Mouse (Mus musculus) embryonic facial prominence, embryonic 13.5 days (tissue): Measurements from ENCODE around the gene Gm13757. TPM values are rescaled to one million over a fixed set of nuclear protein-coding genes. Genes with fewer than 3 reads are reported as not detected.
"Not testable (repeated sequence)": the region's sequence is repeated elsewhere in the genome, so short reads cannot be mapped to it uniquely, and the experiment has no call there.

ENCODE experiments used
- ATAC-seq: fragments of 200-750 bp; cut with Nextera tagmentation; 2 replicates; pipeline ENCODE4 v1.8.0; 2017; ENCODE audit warnings: low read depth; ENCODE audit not compliant: insufficient number of reproducible peaks, insufficient read depth, low FRiP score, low TSS enrichment
- H3K27ac ChIP-seq: fragments of 300-500 bp; sonication (generic); 2 replicates; pipeline ENCODE4 v1.5.1; 2015; ENCODE audit warnings: moderate library complexity, mild to moderate bottlenecking, inconsistent platforms
- H3K27me3 ChIP-seq: fragments of 300-500 bp; sonication (generic); 2 replicates; pipeline ENCODE4 v1.6.1; 2015; ENCODE audit warnings: mild to moderate bottlenecking, inconsistent platforms
- H3K36me3 ChIP-seq: fragments of 300-500 bp; sonication (generic); 2 replicates; pipeline ENCODE4 v1.6.1; 2015; ENCODE audit warnings: mild to moderate bottlenecking, inconsistent platforms
- H3K4me1 ChIP-seq: fragments of 300-500 bp; sonication (generic); 2 replicates; pipeline ENCODE4 v1.6.1; 2015; ENCODE audit warnings: inconsistent platforms
- H3K4me2 ChIP-seq: fragments of 300-500 bp; sonication (generic); 2 replicates; pipeline ENCODE4 v1.6.1; 2015; ENCODE audit warnings: moderate library complexity, mild to moderate bottlenecking, inconsistent platforms
- H3K4me3 ChIP-seq: fragments of 300-500 bp; sonication (generic); 2 replicates; pipeline ENCODE4 v1.5.1; 2015; ENCODE audit warnings: mild to moderate bottlenecking, inconsistent platforms
- H3K9ac ChIP-seq: fragments of 300-500 bp; sonication (generic); 2 replicates; pipeline ENCODE4 v1.6.1; 2015; ENCODE audit warnings: mild to moderate bottlenecking, inconsistent platforms
- H3K9me3 ChIP-seq: fragments of 300-500 bp; sonication (generic); 2 replicates; pipeline ENCODE4 v1.6.1; 2016; ENCODE audit warnings: inconsistent platforms
- WGBS: fragments of 180-500 bp; shearing (Covaris S2); methylation state at CpG from one replicate; pipeline ENCODE4 v1.1.7; 2015; ENCODE audit warnings: mixed read lengths; 5-methylcytosine and 5-hydroxymethylcytosine counted together
- polyA plus RNA-seq: library from polyadenylated mRNA; unstranded; fragments of >200 nt; fragmentation: Nextera tagmentation; extraction: Ambion mirVana; gene quantifications from 2 replicates; pipeline ENCODE4 v1.2.1, GENCODE M21; 2015

Gene Gm13757
- not detected in 2 replicates for polyA plus RNA-seq

DNA sequence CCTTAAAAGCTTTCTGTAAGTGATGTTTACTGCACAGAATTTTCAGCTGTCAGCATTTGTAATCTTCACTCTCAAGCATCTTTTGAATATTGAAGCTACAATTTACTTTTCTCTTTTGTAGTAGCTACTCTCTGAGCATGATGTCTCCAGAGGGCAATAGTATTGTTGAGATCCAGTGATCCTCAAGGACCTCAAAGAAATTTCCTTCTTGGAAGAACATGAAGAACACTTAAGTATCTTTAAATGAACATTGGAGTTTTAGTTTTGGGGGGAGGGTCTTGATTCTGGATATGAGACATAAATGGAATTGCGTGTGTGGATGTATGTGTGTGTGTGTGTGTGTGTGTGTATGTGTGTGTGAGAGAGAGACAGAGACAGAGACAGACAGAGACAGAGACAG is at the start of gene Gm13757:
Gm13757 (minus strand) TSS at position 101 of the 400 bp plus-strand sequence.
- Histone ChIP-seq H3K36me3 (no peaks in the 10 kb centered on the region), H3K27ac (no peak within 1 kb of the TSS)

GRCm38 (mm10) chr2:88493020-88493419 is 44.1 kb upstream of the Gm13757 start, which contains the start of gene Olfr1185-ps1:
Olfr1185-ps1 (plus strand) TSS chr2:88493320.
- Histone ChIP-seq H3K27ac (no peak within 1 kb of the TSS), H3K4me2 (no peak within 1 kb of the TSS), H3K36me3 (no peaks in the 10 kb centered on the region), H3K9ac (no peak within 1 kb of the TSS), H3K27me3 (no peaks in the 10 kb centered on the region), H3K9me3 (no peaks in the 10 kb centered on the region), H3K4me3 (no peak within 1 kb of the TSS), H3K4me1 (no peaks in the 10 kb centered on the region)
- no peak for ATAC-seq
- 71% methylated on average over 2 of the region's 2 CpGs for WGBS

More for the DNA sequence above, at the start of gene Gm13757:
- Histone ChIP-seq H3K9me3 (no peaks in the 10 kb centered on the region), H3K4me1 (no peaks in the 10 kb centered on the region), H3K27me3 (no peaks in the 10 kb centered on the region), H3K4me2 (no peak within 1 kb of the TSS), H3K9ac (no peak within 1 kb of the TSS), H3K4me3 (no peak within 1 kb of the TSS)
- ATAC-seq = no peak
- 81% methylated on average over 1 of the region's 1 CpGs for WGBS

DNA sequence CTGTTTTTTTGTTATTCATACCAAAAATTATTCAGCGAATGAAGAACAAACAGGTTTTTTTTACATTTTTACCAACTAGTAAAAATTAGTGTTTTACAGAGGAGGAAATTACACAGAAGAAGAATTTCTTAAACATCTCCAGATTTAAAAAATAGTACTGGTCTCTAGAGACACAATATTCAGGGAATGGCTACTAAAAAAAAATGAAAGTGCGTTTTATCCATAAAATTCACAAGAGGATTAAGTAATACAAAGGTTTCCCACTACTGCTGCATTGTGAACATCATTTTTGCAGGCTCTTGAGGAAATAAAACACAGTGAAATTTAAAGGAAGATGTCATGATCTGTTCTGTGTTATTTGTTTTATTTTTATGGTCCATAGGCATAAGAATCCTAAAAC is 34.4 kb upstream of the Gm13757 start, which contains the start of gene Olfr1184:
Olfr1184 (plus strand) TSS at position 301 of the 400 bp plus-strand sequence.
- no peak for ATAC-seq
- Histone ChIP-seq H3K4me2 (no peak within 1 kb of the TSS), H3K9ac (no peak within 1 kb of the TSS), H3K27me3 (no peaks in the 10 kb centered on the region), H3K36me3 (no peaks in the 10 kb centered on the region), H3K9me3 (no peaks in the 10 kb centered on the region), H3K4me1 (no peaks in the 10 kb centered on the region), H3K4me3 (no peak within 1 kb of the TSS), H3K27ac (no peak within 1 kb of the TSS)
- WGBS = 85% methylated on average over 2 of the region's 2 CpGs

GRCm38 (mm10) chr2:88454567-88454966 is 5.6 kb upstream of the Gm13757 start, which contains the start of gene Olfr1183:
Olfr1183 (plus strand) TSS chr2:88454867.
- not testable (repeated sequence) for ATAC-seq, H3K4me3 ChIP-seq, H3K9me3 ChIP-seq, H3K27me3 ChIP-seq, H3K4me1 ChIP-seq, H3K36me3 ChIP-seq, H3K9ac ChIP-seq, H3K27ac ChIP-seq, H3K4me2 ChIP-seq
- 74% methylated on average over 1 of the region's 1 CpGs for WGBS

- Histone ChIP-seq H3K9me3 (no peaks in the 10 kb centered on the region), H3K4me1 (no peaks in the 10 kb centered on the region), H3K4me2 (no peak within 1 kb of the TSS), H3K27me3 (no peaks in the 10 kb centered on the region), H3K36me3 (no peaks in the 10 kb centered on the region), H3K27ac (no peak within 1 kb of the TSS), H3K4me3 (no peak within 1 kb of the TSS), H3K9ac (no peak within 1 kb of the TSS)
- 89% methylated on average over 1 of the region's 1 CpGs for WGBS
- ATAC-seq = no peak
Measured at GRCm38 (mm10) chr2:88426071-88426470, 22.9 kb downstream of the Gm13757 start, which contains the start of gene Olfr1181. Olfr1181 (minus strand) TSS chr2:88426171.

GRCm38 (mm10) chr2:88419051-88419450 is 29.9 kb downstream of the Gm13757 start, which contains the start of gene Olfr1180:
Olfr1180 (minus strand) TSS chr2:88419151.
- no peak for ATAC-seq
- H3K4me3 ChIP-seq = no peak within 1 kb of the TSS
- no peak within 1 kb of the TSS for H3K27ac ChIP-seq
- WGBS = 76% methylated on average over 2 of the region's 2 CpGs
- H3K4me1 ChIP-seq = no peaks in the 10 kb centered on the region
- H3K9ac ChIP-seq = no peak within 1 kb of the TSS
- H3K27me3 ChIP-seq = no peaks in the 10 kb centered on the region
- no peak within 1 kb of the TSS for H3K4me2 ChIP-seq
- no peaks in the 10 kb centered on the region for H3K9me3 ChIP-seq
- no peaks in the 10 kb centered on the region for H3K36me3 ChIP-seq

DNA sequence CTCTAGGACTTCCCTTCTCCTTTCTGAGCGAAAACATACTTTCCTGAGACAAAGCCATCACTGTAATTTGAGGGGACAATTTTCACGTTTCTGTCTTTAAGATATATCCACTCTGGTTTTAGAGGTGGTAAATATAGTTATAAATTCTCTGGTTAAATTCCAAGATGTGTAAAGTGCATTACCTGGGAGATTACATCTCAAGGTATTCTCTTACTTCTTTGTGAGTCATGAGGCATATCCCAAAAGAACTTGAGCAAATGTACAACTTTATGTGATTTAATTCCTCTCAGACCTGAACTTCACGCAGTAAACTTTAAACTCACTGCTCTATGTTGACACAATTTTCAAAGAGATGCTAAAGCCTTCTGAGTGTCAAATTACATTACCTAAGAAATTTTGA is 42.6 kb downstream of the Gm13757 start, which contains the start of gene Olfr1179:
Olfr1179 (minus strand) TSS at position 101 of the 400 bp plus-strand sequence.
- 72% methylated on average over 3 of the region's 3 CpGs for WGBS
- Histone ChIP-seq H3K9me3 (no peaks in the 10 kb centered on the region), H3K4me3 (no peak within 1 kb of the TSS), H3K27ac (no peak within 1 kb of the TSS), H3K36me3 (no peaks in the 10 kb centered on the region), H3K4me1 (no peaks in the 10 kb centered on the region), H3K27me3 (no peaks in the 10 kb centered on the region), H3K9ac (no peak within 1 kb of the TSS), H3K4me2 (no peak within 1 kb of the TSS)
- ATAC-seq = no peak

Other genes with a start within 250 kb of the Gm13757 start
- not detected in 2 replicates for gene Olfr1170, start 220.8 kb downstream of the Gm13757 start, polyA plus RNA-seq
- gene Olfr1173, start 169.3 kb downstream of the Gm13757 start, polyA plus RNA-seq = 0.06 TPM in 1 of 2 replicates, not detected in the other
- not detected in 2 replicates for gene Olfr1174-ps, start 134.0 kb downstream of the Gm13757 start, polyA plus RNA-seq
- gene Olfr1175-ps, start 121.9 kb downstream of the Gm13757 start, polyA plus RNA-seq = not detected in 2 replicates
- not detected in 2 replicates for gene Olfr1176, start 112.4 kb downstream of the Gm13757 start, polyA plus RNA-seq
- gene Olfr1177-ps, start 102.6 kb downstream of the Gm13757 start, polyA plus RNA-seq = not detected in 2 replicates
- not detected in 2 replicates for gene Olfr1178, start 62.1 kb downstream of the Gm13757 start, polyA plus RNA-seq
- gene Olfr1179, start 42.7 kb downstream of the Gm13757 start, polyA plus RNA-seq = not detected in 2 replicates
- gene Olfr1180, start 30.0 kb downstream of the Gm13757 start, polyA plus RNA-seq = not detected in 2 replicates
- not detected in 2 replicates for gene Olfr1181, start 23.0 kb downstream of the Gm13757 start, polyA plus RNA-seq
- gene Olfr1183, start 5.7 kb upstream of the Gm13757 start, polyA plus RNA-seq = not detected in 2 replicates
- not detected in 2 replicates for gene Olfr1184, start 34.5 kb upstream of the Gm13757 start, polyA plus RNA-seq
- not detected in 2 replicates for gene Olfr1185-ps1, start 44.2 kb upstream of the Gm13757 start, polyA plus RNA-seq
- not detected in 2 replicates for gene Olfr1186, start 69.4 kb upstream of the Gm13757 start, polyA plus RNA-seq
- gene Olfr1188, start 107.8 kb upstream of the Gm13757 start, polyA plus RNA-seq = not detected in 2 replicates
- gene Olfr1189, start 137.3 kb upstream of the Gm13757 start, polyA plus RNA-seq = not detected in 2 replicates
- gene Olfr1191-ps1, start 191.4 kb upstream of the Gm13757 start, polyA plus RNA-seq = not detected in 2 replicates
- gene Olfr1192-ps1, start 199.4 kb upstream of the Gm13757 start, polyA plus RNA-seq = not detected in 2 replicates
- gene Olfr1193, start 226.5 kb upstream of the Gm13757 start, polyA plus RNA-seq = not detected in 2 replicates
- gene Olfr1195, start 240.1 kb upstream of the Gm13757 start, polyA plus RNA-seq = not detected in 2 replicates